Mouse (Mus musculus): ENCODE measurements at regions not wholly inside any gene's neighbourhood (a gene's known extent, or its start where the extent isn't known, plus 50 kb on each side); places are given as distances from the start of the nearest gene placed in this dataset.

GRCm38 (mm10) chr3:34577896-34578530 lies 72.2 kb upstream of the Sox2 start:
- TF ChIP-seq CTCF (conservative IDR thresholded peaks at IDR 0.05; ENCODE audit: insufficient read depth, insufficient read length, low read depth, low read length) (no peak), POLR2A (IDR thresholded peaks at IDR 0.05; ENCODE audit: low read depth, low read length) (no peak)
